Mouse (Mus musculus): ENCODE results near the gene Col6a4.

GRCm38 (mm10) chr9:105971351-105971894, 125.2 kb downstream of the Col6a4 start:
- TF ChIP-seq POLR2AphosphoS2 (IDR thresholded peaks at IDR 0.05; ENCODE audit: insufficient read length, low read depth): no peak
- TF ChIP-seq CEBPB (IDR thresholded peaks at IDR 0.05; ENCODE audit: insufficient read depth, poor library complexity, severe bottlenecking): no peak
- no peak for TF ChIP-seq TCF3 (IDR thresholded peaks at IDR 0.05; ENCODE audit: insufficient read length, low read depth)
- TF ChIP-seq POLR2A (IDR thresholded peaks at IDR 0.05; ENCODE audit: insufficient read length, low read depth): no peak
- no peak for TF ChIP-seq TCF12 (IDR thresholded peaks at IDR 0.05; ENCODE audit: insufficient read depth, poor library complexity, severe bottlenecking)
- TF ChIP-seq E2F4 (IDR thresholded peaks at IDR 0.05; ENCODE audit: insufficient read depth): no peak
